Mouse (Mus musculus): ENCODE measurements around the gene Rtf2. TPM values are rescaled to one million over a fixed set of nuclear protein-coding genes. Genes with fewer than 3 reads are reported as not detected.

Rtf2 gene
- polyA plus RNA-seq, 1 experiment from 2014 or later, result 70.1 TPM

GRCm38 (mm10) chr2:172445617-172446016, 5.3 kb downstream of the Rtf2 start:
- Histone ChIP-seq H3K9me3 (no peaks in the 10 kb centered on the region), H3K27ac (no peak overlapping the region), H3K9ac (no peak overlapping the region), H3K27me3 (replicated peaks) (no peaks in the 10 kb centered on the region), H3K4me1 (replicated peaks) (peaks cover 10% of the 10 kb centered on the region), H3K4me2 (replicated peaks) (no peak overlapping the region), H3K36me3 (peaks cover 45% of the 10 kb centered on the region), H3K4me3 (replicated peaks) (no peak overlapping the region)
- ATAC-seq, result no peak
- WGBS, result 87% methylated on average over 4 of the region's 4 CpGs

GRCm38 (mm10) chr2:172447317-172447716, 7.0 kb downstream of the Rtf2 start:
- no peaks in the 10 kb centered on the region for H3K27me3 ChIP-seq (replicated peaks)
- H3K4me1 ChIP-seq (replicated peaks), result no peaks in the 10 kb centered on the region
- H3K4me2 ChIP-seq (replicated peaks), result no peak overlapping the region
- WGBS, result 91% methylated on average over 6 of the region's 6 CpGs
- no peaks in the 10 kb centered on the region for H3K9me3 ChIP-seq
- H3K27ac ChIP-seq, result no peak overlapping the region
- ATAC-seq, result no peak
- no peak overlapping the region for H3K9ac ChIP-seq
- H3K4me3 ChIP-seq (replicated peaks), result no peak overlapping the region
- peaks cover 45% of the 10 kb centered on the region for H3K36me3 ChIP-seq

GRCm38 (mm10) chr2:172448329-172448728, 8.0 kb downstream of the Rtf2 start:
- no peaks in the 10 kb centered on the region for H3K4me1 ChIP-seq (replicated peaks)
- H3K9ac ChIP-seq, result no peak overlapping the region
- no peak overlapping the region for H3K4me3 ChIP-seq (replicated peaks)
- H3K4me2 ChIP-seq (replicated peaks), result no peak overlapping the region
- H3K27ac ChIP-seq, result no peak overlapping the region
- H3K36me3 ChIP-seq, result peaks cover 50% of the 10 kb centered on the region
- 86% methylated on average over 4 of the region's 4 CpGs for WGBS
- no peaks in the 10 kb centered on the region for H3K27me3 ChIP-seq (replicated peaks)
- no peaks in the 10 kb centered on the region for H3K9me3 ChIP-seq
- no peak for ATAC-seq

DNA sequence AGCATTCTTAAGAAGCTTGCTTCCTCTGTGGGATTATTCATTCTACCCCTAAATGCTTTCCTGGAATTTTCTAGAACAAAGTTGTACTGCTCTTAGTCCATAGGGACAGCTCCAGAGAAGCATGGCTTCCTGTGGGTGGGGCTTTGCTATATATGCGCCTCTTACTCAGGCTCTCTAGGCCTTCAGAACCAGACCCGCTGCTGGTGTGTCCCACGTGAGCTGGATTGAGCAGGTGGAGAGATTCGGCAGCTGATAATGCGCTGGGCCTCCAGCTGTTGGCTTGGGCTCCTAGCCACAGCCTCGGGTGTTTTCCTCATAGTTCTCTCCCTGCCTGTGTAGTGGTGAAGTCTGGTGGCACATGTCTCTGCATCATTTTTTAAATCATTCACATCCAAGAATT, 10.3 kb downstream of the Rtf2 start:
- Histone ChIP-seq H3K27me3 (replicated peaks) (no peaks in the 10 kb centered on the region), H3K4me3 (replicated peaks) (no peak overlapping the region), H3K9me3 (no peaks in the 10 kb centered on the region), H3K9ac (no peak overlapping the region), H3K4me2 (replicated peaks) (no peak overlapping the region), H3K36me3 (peaks cover 51% of the 10 kb centered on the region), H3K4me1 (replicated peaks) (no peaks in the 10 kb centered on the region), H3K27ac (no peak overlapping the region)
- no peak for ATAC-seq
- WGBS, result 83% methylated on average over 6 of the region's 6 CpGs

GRCm38 (mm10) chr2:172452031-172452430, 11.7 kb downstream of the Rtf2 start:
- Histone ChIP-seq H3K9me3 (no peaks in the 10 kb centered on the region), H3K4me3 (replicated peaks) (no peak overlapping the region), H3K27me3 (replicated peaks) (no peaks in the 10 kb centered on the region), H3K9ac (no peak overlapping the region), H3K27ac (no peak overlapping the region), H3K36me3 (peaks cover 37% of the 10 kb centered on the region), H3K4me2 (replicated peaks) (no peak overlapping the region), H3K4me1 (replicated peaks) (no peaks in the 10 kb centered on the region)
- 89% methylated on average over 4 of the region's 4 CpGs for WGBS
- no peak for ATAC-seq

- no peaks in the 10 kb centered on the region for H3K4me1 ChIP-seq (replicated peaks)
- WGBS, result 92% methylated on average over 10 of the region's 10 CpGs
- H3K9ac ChIP-seq, result no peak overlapping the region
- H3K27ac ChIP-seq, result no peak overlapping the region
- ATAC-seq, result no peak
- H3K27me3 ChIP-seq (replicated peaks), result no peaks in the 10 kb centered on the region
- no peaks in the 10 kb centered on the region for H3K9me3 ChIP-seq
- H3K4me3 ChIP-seq (replicated peaks), result no peak overlapping the region
- H3K4me2 ChIP-seq (replicated peaks), result no peak overlapping the region
- H3K36me3 ChIP-seq, result peaks cover 33% of the 10 kb centered on the region
These were observed 12.1 kb downstream of the Rtf2 start for GRCm38 (mm10) chr2:172452458-172452857.

GRCm38 (mm10) chr2:172458496-172458895, 18.1 kb downstream of the Rtf2 start, which contains the start of gene Gcnt7:
TSS of gene Gcnt7 (minus strand) at chr2:172458596.
- no peak within 1 kb of the TSS for H3K4me3 ChIP-seq (replicated peaks)
- WGBS, result 73% methylated on average over 11 of the region's 11 CpGs

GRCm38 (mm10) chr2:172460647-172461046, 20.3 kb downstream of the Rtf2 start:
- Histone ChIP-seq H3K27me3 (replicated peaks) (no peaks in the 10 kb centered on the region), H3K4me2 (replicated peaks) (no peak overlapping the region), H3K36me3 (0 out of 2 replicates have a peak, but pooled peaks cover 9% of the 10 kb centered on the region), H3K9ac (no peak overlapping the region), H3K4me1 (replicated peaks) (no peaks in the 10 kb centered on the region), H3K4me3 (replicated peaks) (no peak overlapping the region), H3K9me3 (no peaks in the 10 kb centered on the region), H3K27ac (no peak overlapping the region)
- no peak for ATAC-seq
- WGBS, result 78% methylated on average over 2 of the region's 2 CpGs

More at GRCm38 (mm10) chr2:172458496-172458895, 18.1 kb downstream of the Rtf2 start, which contains the start of gene Gcnt7:
- Histone ChIP-seq H3K4me2 (replicated peaks) (no peak within 1 kb of the TSS), H3K9ac (no peak within 1 kb of the TSS), H3K27ac (no peak within 1 kb of the TSS), H3K4me1 (replicated peaks) (no peaks in the 10 kb centered on the region), H3K9me3 (no peaks in the 10 kb centered on the region), H3K27me3 (replicated peaks) (no peaks in the 10 kb centered on the region), H3K36me3 (0 out of 2 replicates have a peak, but pooled peaks cover 1% of the 10 kb centered on the region)
- no peak for ATAC-seq

- no peak for ATAC-seq
- Histone ChIP-seq H3K4me1 (replicated peaks) (no peaks in the 10 kb centered on the region), H3K9ac (no peak overlapping the region), H3K27ac (no peak overlapping the region), H3K4me3 (replicated peaks) (no peak overlapping the region), H3K27me3 (replicated peaks) (no peaks in the 10 kb centered on the region), H3K36me3 (peaks cover 18% of the 10 kb centered on the region; the same call in 1 of the 2 replicates), H3K9me3 (no peaks in the 10 kb centered on the region), H3K4me2 (replicated peaks) (no peak overlapping the region)
- WGBS, result 90% methylated on average over 4 of the region's 4 CpGs
These were observed 22.5 kb downstream of the Rtf2 start for GRCm38 (mm10) chr2:172462813-172463212.

DNA sequence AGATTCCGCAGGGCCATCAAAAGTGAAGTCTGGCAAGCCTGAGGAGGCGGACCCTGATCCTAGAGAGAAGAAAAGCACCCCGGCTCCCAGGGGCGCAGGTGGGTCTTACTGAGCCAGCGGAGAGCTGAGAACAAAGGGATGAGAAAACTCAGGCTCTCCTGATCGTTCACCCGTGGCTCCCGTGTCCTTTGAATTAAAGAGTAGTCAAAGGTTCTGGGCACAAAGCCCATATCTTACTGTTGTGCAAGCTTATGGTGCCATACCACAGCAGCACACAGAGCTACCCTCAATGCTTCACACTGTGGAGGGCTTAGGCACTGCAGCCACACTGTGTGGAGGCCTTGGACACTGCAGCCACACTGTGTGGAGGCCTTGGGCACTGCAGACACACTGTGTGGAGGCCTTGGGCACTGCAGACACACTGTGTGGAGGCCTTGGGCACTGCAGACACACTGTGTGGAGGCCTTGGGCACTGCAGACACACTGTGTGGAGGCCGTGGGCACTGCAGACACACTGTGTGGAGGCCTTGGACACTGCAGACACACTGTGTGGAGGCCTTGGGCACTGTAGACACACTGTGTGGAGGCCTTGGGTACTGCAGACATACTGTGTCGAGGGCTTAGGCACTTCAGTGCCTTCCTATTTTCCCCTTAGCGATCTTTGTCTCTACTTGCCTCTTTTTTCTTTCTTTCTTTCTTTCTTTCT, 26.2 kb downstream of the Rtf2 start:
- H3K36me3 ChIP-seq, result peaks cover 25% of the 10 kb centered on the region

GRCm38 (mm10) chr2:172467206-172467605, 26.9 kb downstream of the Rtf2 start:
- no peak for ATAC-seq
- Histone ChIP-seq H3K9ac (no peak overlapping the region), H3K9me3 (no peaks in the 10 kb centered on the region), H3K36me3 (peaks cover 25% of the 10 kb centered on the region), H3K4me2 (replicated peaks) (no peak overlapping the region), H3K27ac (no peak overlapping the region), H3K4me1 (replicated peaks) (no peaks in the 10 kb centered on the region), H3K27me3 (replicated peaks) (no peaks in the 10 kb centered on the region), H3K4me3 (replicated peaks) (no peak overlapping the region)
- 95% methylated on average over 5 of the region's 5 CpGs for WGBS

More for the DNA sequence above, 26.2 kb downstream of the Rtf2 start:
- Histone ChIP-seq H3K9ac (no peak overlapping the region), H3K4me2 (replicated peaks) (no peak overlapping the region), H3K27me3 (replicated peaks) (no peaks in the 10 kb centered on the region), H3K9me3 (no peaks in the 10 kb centered on the region), H3K27ac (no peak overlapping the region), H3K4me1 (replicated peaks) (no peaks in the 10 kb centered on the region), H3K4me3 (replicated peaks) (no peak overlapping the region)
- no peak for ATAC-seq
- 92% methylated on average over 11 of the region's 11 CpGs for WGBS

- H3K4me1 ChIP-seq (replicated peaks), result 0 out of 2 replicates have a peak, but pooled peaks cover 3% of the 10 kb centered on the region
- no peak overlapping the region for H3K9ac ChIP-seq
- no peak overlapping the region for H3K27ac ChIP-seq
- no peaks in the 10 kb centered on the region for H3K27me3 ChIP-seq (replicated peaks)
- H3K4me2 ChIP-seq (replicated peaks), result no peak overlapping the region
- H3K36me3 ChIP-seq, result peaks cover 24% of the 10 kb centered on the region
- H3K4me3 ChIP-seq (replicated peaks), result no peak overlapping the region
- 80% methylated on average over 11 of the region's 11 CpGs for WGBS
- ATAC-seq, result no peak
- no peaks in the 10 kb centered on the region for H3K9me3 ChIP-seq
These were observed 28.0 kb downstream of the Rtf2 start for GRCm38 (mm10) chr2:172468346-172468819.

GRCm38 (mm10) chr2:172472318-172472717, 32.0 kb downstream of the Rtf2 start, which contains the start of gene Fam209:
TSS of gene Fam209 (plus strand) at chr2:172472520.
- ATAC-seq, result no peak
- 87% methylated on average over 11 of the region's 11 CpGs for WGBS
- Histone ChIP-seq H3K9ac (no peak within 1 kb of the TSS), H3K27ac (peak within 1 kb of the TSS; percentile 52), H3K36me3 (peaks cover 7% of the 10 kb centered on the region), H3K9me3 (no peaks in the 10 kb centered on the region), H3K4me1 (replicated peaks) (0 out of 2 replicates have a peak, but pooled peaks cover 4% of the 10 kb centered on the region), H3K4me2 (replicated peaks) (no peak within 1 kb of the TSS), H3K4me3 (replicated peaks) (no peak within 1 kb of the TSS), H3K27me3 (replicated peaks) (0 out of 2 replicates have a peak, but pooled peaks cover 3% of the 10 kb centered on the region)

All from intestine, embryonic 15.5 days (tissue).